Mouse (Mus musculus): ENCODE measurements around the gene Traip. TPM values are rescaled to one million over a fixed set of nuclear protein-coding genes. Genes with fewer than 3 reads are reported as not detected.
A peak's percentile ranks its signal among the peaks of the same experiment; 100 is the strongest.

Gene Traip
- total and polyA plus RNA-seq, 3 experiments: 0.72 to 2.5 (median 2.1) TPM

DNA sequence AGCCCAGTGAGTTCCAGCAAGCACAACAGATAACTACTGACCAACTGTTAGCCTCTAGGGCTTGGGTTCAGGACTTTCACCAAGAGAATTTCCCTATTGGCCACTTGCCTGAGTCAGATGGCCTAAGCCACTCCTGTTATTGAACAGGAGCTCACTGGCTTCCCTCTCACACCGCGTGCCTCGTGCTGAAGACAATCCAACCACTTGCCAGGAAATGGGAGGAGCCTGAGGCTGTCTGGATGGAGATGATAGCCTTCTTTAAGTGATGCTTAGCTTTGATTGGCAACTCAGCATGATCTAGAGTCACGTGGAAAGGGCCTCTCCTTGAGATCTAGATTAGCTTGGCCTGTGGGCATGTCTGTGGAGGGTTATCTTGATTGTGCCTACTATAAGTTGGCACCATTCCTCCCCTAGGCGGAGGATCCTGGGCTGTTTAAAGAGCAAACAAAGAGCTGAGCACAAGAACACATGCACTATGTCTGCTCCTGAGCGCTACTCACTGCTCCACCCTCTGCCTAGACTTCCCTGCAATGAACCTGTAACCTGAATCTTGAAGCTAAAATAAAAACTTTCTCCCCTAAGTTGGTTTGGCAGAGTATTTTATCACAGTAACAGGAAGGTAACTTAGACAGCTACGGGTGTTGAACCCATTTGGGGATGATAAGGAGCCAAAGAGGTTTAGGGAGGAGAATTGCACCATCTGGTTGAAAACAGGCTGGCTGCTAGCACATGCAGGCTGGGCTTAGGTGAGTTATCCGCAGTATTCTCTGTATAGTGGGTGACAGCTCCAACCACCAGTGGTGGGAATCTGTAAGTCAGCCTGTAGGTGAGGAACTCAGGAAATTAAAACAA lies 22.0 kb downstream of the Traip start:
- DNase-seq: no peak

- no peak for DNase-seq
These were observed 24.7 kb downstream of the Traip start for GRCm38 (mm10) chr9:107974491-107975171.

DNA sequence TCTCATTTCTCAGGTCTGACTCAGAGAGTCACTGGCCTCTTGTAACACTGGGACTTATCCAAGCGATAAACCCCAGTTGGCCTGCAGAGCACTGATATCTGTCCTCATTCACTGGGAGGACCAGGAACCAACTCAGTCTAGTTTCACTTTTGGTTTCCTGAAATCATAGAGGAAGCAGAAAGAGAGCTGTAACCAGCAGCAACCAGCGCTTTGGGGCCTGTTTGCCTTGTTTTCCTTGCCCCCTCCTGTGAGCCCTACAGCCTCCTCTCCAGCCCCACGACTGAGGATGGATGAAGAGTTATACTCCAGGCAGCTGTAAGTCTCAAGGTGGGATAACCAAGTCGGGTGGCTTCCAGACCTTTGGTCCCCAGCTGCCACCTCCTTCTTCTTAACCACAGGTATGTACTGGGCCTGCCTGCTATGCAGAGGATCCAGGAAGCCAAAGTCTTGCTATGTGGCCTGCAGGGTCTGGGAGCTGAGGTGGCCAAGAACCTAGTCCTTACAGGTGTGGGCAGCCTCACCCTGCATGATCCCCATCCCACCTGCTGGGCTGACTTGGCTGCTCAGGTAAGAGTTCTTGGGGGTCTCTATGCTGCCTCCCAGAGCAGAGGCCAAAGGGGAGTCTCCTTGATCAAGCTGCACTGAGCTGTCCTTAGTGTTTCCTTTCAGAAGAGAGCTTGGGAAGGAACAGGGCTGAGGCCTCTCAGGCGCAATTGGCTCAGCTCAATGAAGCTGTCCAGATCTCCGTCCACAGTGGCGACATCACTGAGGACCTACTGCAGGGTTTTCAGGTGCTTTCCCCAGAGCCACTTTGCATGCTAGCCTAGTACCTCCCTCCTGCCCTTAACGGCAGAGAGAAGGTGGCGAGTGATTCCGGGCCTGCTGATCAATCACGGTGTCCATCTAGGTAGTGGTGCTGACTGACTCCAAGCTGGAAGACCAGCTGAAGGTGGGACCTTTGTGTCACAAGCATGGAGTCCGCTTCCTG lies 25.8 kb downstream of the Traip start, which contains the start of gene Uba7:
Gene Uba7 (plus strand): TSS at position 107 of the 988 bp plus-strand sequence.
- no peak for DNase-seq

DNA sequence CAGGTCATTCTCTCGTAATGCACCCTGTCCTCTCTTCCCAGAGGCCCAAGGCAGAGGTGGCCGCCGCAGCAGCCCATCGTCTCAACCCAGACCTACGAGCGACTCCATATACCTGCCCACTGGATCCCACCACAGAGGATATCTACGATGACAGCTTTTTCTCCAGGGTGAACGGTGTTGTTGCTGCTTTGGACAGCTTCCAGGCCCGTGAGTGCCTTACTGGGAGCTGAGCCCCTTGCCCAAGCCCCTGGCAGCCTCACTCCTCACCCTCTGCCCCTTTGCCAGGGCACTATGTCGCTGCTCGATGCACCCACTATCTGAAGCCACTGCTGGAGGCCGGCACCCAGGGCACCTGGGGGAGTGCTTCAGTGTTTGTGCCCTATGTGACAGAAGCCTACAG lies 28.9 kb downstream of the Traip start:
- DNase-seq: no peak

DNA sequence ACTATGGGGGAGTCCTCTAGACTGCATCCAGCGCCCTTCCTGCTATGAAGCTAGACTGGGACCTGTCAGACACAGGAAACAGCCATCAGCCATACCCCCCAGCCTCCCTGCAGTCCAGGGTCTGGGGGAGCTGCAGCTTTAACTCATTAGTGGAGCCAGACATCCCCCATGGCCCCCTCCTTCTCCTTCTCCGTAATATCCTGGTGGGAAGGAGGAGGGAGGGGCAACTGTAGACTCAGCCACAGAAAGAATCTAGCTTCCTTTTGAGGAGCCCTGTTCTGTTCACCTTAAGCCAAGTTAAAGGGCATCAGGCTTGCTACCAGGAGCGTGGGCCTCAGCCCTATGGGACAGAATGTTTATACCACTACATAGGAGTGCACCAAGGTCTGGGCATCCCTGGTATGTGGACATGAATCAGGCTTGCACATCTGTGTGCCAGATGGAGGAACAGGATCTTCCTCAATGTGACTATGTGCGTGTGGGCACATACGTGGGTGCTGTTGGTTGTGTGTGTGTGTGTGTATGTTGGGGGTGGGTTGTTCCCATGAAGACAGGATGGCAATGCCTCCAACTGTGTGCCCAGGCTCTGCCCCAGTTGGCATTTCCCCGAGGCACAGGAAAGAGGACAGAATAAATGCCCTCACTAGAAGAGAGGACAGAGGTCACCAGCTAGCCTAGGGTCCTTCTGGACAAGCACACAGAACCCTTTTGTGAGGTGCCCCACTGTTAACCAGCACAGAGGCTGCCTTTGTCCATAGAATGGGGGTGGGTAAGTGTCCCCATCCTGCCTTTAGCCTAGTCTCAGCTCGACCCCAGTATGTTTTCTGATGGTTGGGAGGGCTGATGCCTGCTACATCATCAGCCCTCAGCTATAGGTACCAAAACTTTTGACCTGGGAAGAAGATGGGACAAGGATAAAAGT lies 32.0 kb downstream of the Traip start:
- DNase-seq: no peak

DNA sequence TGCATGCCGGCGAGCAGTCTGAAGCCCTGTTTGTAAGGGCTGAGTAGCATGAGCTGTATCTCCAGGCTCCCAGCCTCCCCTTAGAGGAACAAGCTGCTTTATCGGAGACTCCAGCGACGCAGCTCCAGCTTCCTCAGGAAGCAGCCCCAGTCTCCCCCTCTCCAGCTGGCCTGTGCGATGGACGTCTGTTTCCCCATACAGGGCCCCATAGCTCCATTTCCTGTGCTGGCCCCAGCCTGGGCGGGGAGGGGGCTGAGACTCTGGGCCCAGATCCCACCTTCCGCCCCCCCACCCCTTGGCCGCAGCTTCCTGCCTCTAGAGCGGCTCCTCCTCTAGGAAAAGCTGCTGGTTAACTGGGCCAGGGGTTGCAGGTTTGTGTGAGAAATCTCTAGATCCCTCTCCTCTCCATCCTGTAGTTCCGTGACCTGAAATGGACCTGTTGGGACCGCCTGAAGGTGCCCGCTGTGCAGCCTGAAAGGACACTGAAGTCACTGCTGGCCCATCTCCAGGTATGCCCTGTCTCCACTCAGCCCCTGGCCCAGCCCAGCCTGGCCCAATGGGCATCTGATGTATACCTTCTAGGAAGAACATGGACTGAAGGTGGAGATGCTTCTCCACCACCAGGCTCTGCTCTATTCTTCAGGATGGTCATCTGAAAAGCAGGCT lies 32.9 kb downstream of the Traip start, which contains the start of gene Gm20661:
Gene Gm20661 (plus strand): TSS at position 378 of the 666 bp plus-strand sequence.
- DNase-seq: peak; percentile 75

- DNase-seq: peak; percentile 83
These were observed 33.5 kb downstream of the Traip start for GRCm38 (mm10) chr9:107983421-107983890.

- no peak for DNase-seq
These were observed 34.3 kb downstream of the Traip start for GRCm38 (mm10) chr9:107984052-107984753.

GRCm38 (mm10) chr9:107984754-107985055 lies 34.8 kb downstream of the Traip start:
- no peak for DNase-seq

GRCm38 (mm10) chr9:107985131-107986119 lies 35.5 kb downstream of the Traip start, which contains the start of gene Inka1:
TSS of gene Inka1 (minus strand) at chr9:107985879.
- DNase-seq: peak; percentile 95

DNA sequence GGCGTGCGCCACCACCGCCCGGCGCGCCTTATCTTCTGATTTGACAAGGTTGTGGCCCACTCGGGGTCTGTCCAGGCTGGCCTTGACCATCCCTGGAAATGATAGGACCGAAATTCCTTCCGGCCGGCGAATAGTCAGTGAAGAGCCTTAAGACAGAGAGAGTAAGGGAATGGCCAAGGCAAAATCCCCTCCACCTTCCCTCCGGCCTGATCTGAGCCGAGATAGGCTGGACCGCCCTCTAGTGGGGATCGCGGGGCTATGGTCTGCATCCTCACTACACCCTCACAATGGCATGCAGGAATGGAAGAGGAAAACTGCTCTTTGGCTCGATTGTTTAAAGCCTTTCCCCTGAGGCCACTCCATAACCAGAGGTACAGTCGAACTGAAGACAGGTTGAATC lies 36.4 kb downstream of the Traip start:
- peak; percentile 88 for DNase-seq

DNA sequence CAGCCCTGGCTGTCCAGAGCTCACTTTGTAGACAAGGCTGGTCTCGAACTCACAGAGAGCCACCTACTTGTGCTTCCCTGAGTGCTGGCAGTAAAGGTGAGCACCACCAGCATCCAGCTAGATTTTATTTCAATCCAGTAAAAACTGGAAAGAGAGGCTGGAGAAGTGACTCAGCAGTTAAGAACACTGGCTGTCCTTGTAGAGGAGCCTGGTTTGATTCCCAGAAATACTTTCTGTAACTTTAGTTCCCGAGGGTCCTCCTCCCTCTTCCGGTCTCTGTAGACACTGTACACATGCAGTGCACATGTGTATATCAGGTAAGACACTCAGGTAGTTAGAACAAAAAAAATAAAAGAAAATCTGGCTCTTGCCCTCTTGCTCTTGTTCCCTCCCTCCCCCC lies 38.0 kb downstream of the Traip start:
- DNase-seq: no peak

GRCm38 (mm10) chr9:107992197-107992596 lies 42.3 kb downstream of the Traip start, which contains the start of gene Cdhr4:
TSS of gene Cdhr4 (plus strand) at chr9:107992497.
- DNase-seq: no peak

DNA sequence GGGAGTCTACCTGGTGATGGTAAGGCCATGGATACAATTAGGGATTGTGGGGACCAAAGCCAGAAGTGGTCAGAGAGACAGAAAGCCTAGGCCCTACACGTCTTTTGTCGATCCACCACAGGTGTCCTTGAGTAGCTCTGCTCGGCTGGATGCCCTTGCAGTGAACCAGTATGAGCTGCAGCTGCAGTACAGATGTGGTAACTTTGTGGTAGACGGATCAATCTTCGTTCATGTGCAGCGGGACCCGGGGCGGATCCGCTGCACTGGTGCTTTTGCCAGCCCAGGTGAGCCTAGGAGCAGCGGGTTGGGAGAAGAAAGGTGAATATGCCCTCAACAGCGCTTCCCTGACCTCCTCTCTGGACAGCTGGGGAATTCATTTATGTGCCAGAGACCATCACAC lies 43.1 kb downstream of the Traip start:
- DNase-seq: no peak

DNA sequence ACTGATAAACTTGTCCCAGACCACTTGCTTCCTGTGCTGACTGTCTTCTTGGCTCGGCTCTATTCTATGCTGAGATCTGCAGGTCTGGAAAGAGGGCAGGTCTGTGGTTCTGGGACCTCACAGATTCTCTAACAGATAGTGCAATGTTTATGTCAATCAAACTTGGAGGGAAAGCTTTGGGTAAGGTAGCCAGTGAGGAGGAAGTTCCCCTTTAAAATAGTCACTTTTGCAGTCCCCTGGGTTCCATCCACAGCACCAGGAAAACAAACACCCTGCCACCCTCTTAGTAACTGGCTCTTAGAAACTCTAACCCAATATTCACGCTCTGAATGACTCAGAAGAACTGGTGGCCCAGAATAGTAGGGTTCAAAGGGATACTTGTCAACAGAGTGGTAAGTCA lies 44.5 kb downstream of the Traip start:
- DNase-seq: no peak

DNA sequence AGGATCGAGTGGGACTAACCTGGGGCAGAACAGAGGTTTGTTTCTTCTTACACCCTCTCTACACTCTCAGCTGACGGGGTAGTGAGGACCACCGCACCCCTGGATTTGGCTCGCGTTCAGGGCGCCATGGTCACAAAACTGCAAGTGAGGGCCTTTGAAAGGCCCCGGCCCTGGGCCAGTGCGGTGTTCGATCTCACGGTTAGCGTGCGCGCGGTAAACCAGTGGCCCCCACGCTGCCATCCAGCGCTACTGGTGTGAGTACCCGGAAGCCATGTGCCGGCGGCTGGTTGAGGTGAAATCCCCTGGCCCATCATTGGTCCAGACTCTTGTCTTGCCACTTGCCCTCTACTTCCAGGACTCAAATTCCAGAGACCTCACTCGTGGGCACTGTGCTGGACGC lies 45.6 kb downstream of the Traip start:
- no peak for DNase-seq

- no peak for DNase-seq
These were observed 46.1 kb downstream of the Traip start, which contains the start of gene Gm20662 for GRCm38 (mm10) chr9:107996049-107996448. TSS of gene Gm20662 (plus strand) at chr9:107996349.

Measured in adrenal gland, adult 2 months (tissue).